Mouse (Mus musculus) intestine, embryonic 14.5 days (tissue): Measurements from ENCODE around the gene Iqsec2. TPM values are rescaled to one million over a fixed set of nuclear protein-coding genes. Genes with fewer than 3 reads are reported as not detected.

Experiments
- ATAC-seq: fragments of 200-750 bp; cut with Nextera tagmentation; replicated peaks from 2 replicates; pipeline ENCODE4 v1.8.0; 2017; ENCODE audit warnings: low read depth, moderate number of reproducible peaks, moderate TSS enrichment, moderate library complexity; ENCODE audit not compliant: low FRiP score, low TSS enrichment
- DNase-seq: peaks from one replicate; pipeline ENCODE4 v3.0.0-alpha.2; 2018; ENCODE audit warnings: low spot score
- H3K27ac ChIP-seq: fragments of 300-500 bp; sonication (generic); 2 replicates; pipeline ENCODE4 v1.5.1; 2014; ENCODE audit warnings: low read depth, mild to moderate bottlenecking, control low read depth
- H3K27me3 ChIP-seq: fragments of 300-500 bp; sonication (generic); replicated peaks from 2 replicates; pipeline ENCODE4 v1.6.1; 2014; ENCODE audit warnings: low read length, control low read depth; ENCODE audit not compliant: control insufficient read depth, insufficient read depth
- H3K36me3 ChIP-seq: fragments of 300-500 bp; sonication (generic); 2 replicates; pipeline ENCODE4 v1.6.1; 2014; ENCODE audit warnings: low read length, control low read depth; ENCODE audit not compliant: control insufficient read depth, insufficient read depth
- H3K4me1 ChIP-seq: fragments of 300-500 bp; sonication (generic); replicated peaks from 2 replicates; pipeline ENCODE4 v1.6.1; 2014; ENCODE audit warnings: low read length, control low read depth, mixed read lengths; ENCODE audit not compliant: control insufficient read depth, insufficient read depth
- H3K4me2 ChIP-seq: fragments of 300-500 bp; sonication (generic); 2 replicates; pipeline ENCODE4 v1.6.1; 2014; ENCODE audit warnings: low read length
- H3K4me3 ChIP-seq: fragments of 300-500 bp; sonication (generic); 2 replicates; pipeline ENCODE4 v1.5.1; 2014; ENCODE audit warnings: low read depth, low read length, control low read depth, mixed read lengths
- H3K9ac ChIP-seq: fragments of 300-500 bp; sonication (generic); 2 replicates; pipeline ENCODE4 v1.6.1; 2014; ENCODE audit warnings: mild to moderate bottlenecking, low read length
- H3K9me3 ChIP-seq: fragments of 300-500 bp; sonication (generic); 2 replicates; pipeline ENCODE4 v1.6.1; 2016; ENCODE audit warnings: low read length, control low read depth; ENCODE audit not compliant: control insufficient read depth
- WGBS: fragments of 180-500 bp; shearing (Covaris S2); extraction: QIAGEN DNeasy Blood & Tissue Kit; methylation state at CpG from one replicate; pipeline ENCODE4 v1.1.7; 2014; 5-methylcytosine and 5-hydroxymethylcytosine counted together
- polyA plus RNA-seq: library from polyadenylated mRNA; unstranded; fragments of >200 nt; fragmentation: Nextera tagmentation; extraction: Ambion mirVana; gene quantifications from 2 replicates; pipeline ENCODE4 v1.2.1, GENCODE M21; 2014

Iqsec2 gene
- polyA plus RNA-seq, 1 experiment from 2014 or later: 3.4 TPM

GRCm38 (mm10) chrX:152147451-152148116 is 3.5 kb downstream of the Iqsec2 start:
- H3K9ac ChIP-seq: no peak overlapping the region
- H3K9me3 ChIP-seq: no peaks in the 10 kb centered on the region
- H3K27ac ChIP-seq: no peak overlapping the region
- ATAC-seq: no peak; the same call in 1 of the 2 replicates
- H3K36me3 ChIP-seq: no peaks in the 10 kb centered on the region
- no peak overlapping the region for H3K4me3 ChIP-seq
- H3K4me1 ChIP-seq: no peaks in the 10 kb centered on the region
- H3K27me3 ChIP-seq: peaks cover 35% of the 10 kb centered on the region
- no peak overlapping the region for H3K4me2 ChIP-seq
- DNase-seq: peak; percentile 70
- WGBS: 35% methylated on average over 5 of the region's 5 CpGs

GRCm38 (mm10) chrX:152148706-152149105 is 4.6 kb downstream of the Iqsec2 start:
- peaks cover 28% of the 10 kb centered on the region for H3K27me3 ChIP-seq
- no peak overlapping the region for H3K4me2 ChIP-seq
- H3K9me3 ChIP-seq: no peaks in the 10 kb centered on the region
- no peaks in the 10 kb centered on the region for H3K4me1 ChIP-seq
- no peak for ATAC-seq
- no peaks in the 10 kb centered on the region for H3K36me3 ChIP-seq
- no peak overlapping the region for H3K27ac ChIP-seq
- no peak for DNase-seq
- H3K4me3 ChIP-seq: no peak overlapping the region
- 74% methylated on average over 5 of the region's 5 CpGs for whole genome bisulfite sequencing
- no peak overlapping the region for H3K9ac ChIP-seq

GRCm38 (mm10) chrX:152151709-152152108 is 7.6 kb downstream of the Iqsec2 start:
- Histone ChIP-seq H3K9ac (no peak overlapping the region), H3K27ac (no peak overlapping the region), H3K4me1 (no peaks in the 10 kb centered on the region), H3K4me2 (no peak overlapping the region), H3K36me3 (no peaks in the 10 kb centered on the region), H3K9me3 (no peaks in the 10 kb centered on the region), H3K27me3 (peaks cover 2% of the 10 kb centered on the region; the same call in 1 of the 2 replicates), H3K4me3 (no peak overlapping the region)
- ATAC-seq (no peak), DNase-seq (peak; percentile 65)
- WGBS: 10% methylated on average over 6 of the region's 6 CpGs

GRCm38 (mm10) chrX:152158294-152158693 is 14.2 kb downstream of the Iqsec2 start:
- DNase-seq: no peak

GRCm38 (mm10) chrX:152161404-152161803 is 17.3 kb downstream of the Iqsec2 start:
- WGBS: 91% methylated on average over 4 of the region's 4 CpGs
- H3K27ac ChIP-seq: no peak overlapping the region
- H3K4me1 ChIP-seq: no peaks in the 10 kb centered on the region
- DNase-seq (no peak), ATAC-seq (no peak)
- H3K27me3 ChIP-seq: peaks cover 17% of the 10 kb centered on the region; the same call in 1 of the 2 replicates
- no peak overlapping the region for H3K4me3 ChIP-seq
- H3K4me2 ChIP-seq: no peak overlapping the region
- H3K36me3 ChIP-seq: no peaks in the 10 kb centered on the region
- no peaks in the 10 kb centered on the region for H3K9me3 ChIP-seq
- no peak overlapping the region for H3K9ac ChIP-seq

More at GRCm38 (mm10) chrX:152158294-152158693, 14.2 kb downstream of the Iqsec2 start:
- no peaks in the 10 kb centered on the region for H3K9me3 ChIP-seq
- ATAC-seq: 0 out of 2 replicates have a peak, but pooled peaks have one; percentile 43
- H3K27ac ChIP-seq: no peak overlapping the region
- no peaks in the 10 kb centered on the region for H3K36me3 ChIP-seq
- no peaks in the 10 kb centered on the region for H3K4me1 ChIP-seq
- WGBS: 56% methylated on average over 3 of the region's 3 CpGs
- no peak overlapping the region for H3K9ac ChIP-seq
- 0 out of 2 replicates have a peak, but pooled peaks cover 12% of the 10 kb centered on the region for H3K27me3 ChIP-seq
- H3K4me3 ChIP-seq: no peak overlapping the region
- no peak overlapping the region for H3K4me2 ChIP-seq

- no peak overlapping the region for H3K4me2 ChIP-seq
- no peak for ATAC-seq
- DNase-seq: no peak
- H3K27me3 ChIP-seq: peaks cover 31% of the 10 kb centered on the region; the same call in 1 of the 2 replicates
- H3K9ac ChIP-seq: no peak overlapping the region
- no peaks in the 10 kb centered on the region for H3K36me3 ChIP-seq
- H3K4me1 ChIP-seq: no peaks in the 10 kb centered on the region
- no peak overlapping the region for H3K27ac ChIP-seq
- no peak overlapping the region for H3K4me3 ChIP-seq
- no peaks in the 10 kb centered on the region for H3K9me3 ChIP-seq
Observed at GRCm38 (mm10) chrX:152164061-152164460, 20.0 kb downstream of the Iqsec2 start.

- ATAC-seq (no peak), DNase-seq (no peak)
- Histone ChIP-seq H3K27me3 (peaks cover 33% of the 10 kb centered on the region; the same call in 1 of the 2 replicates), H3K9me3 (no peaks in the 10 kb centered on the region), H3K27ac (no peak overlapping the region), H3K36me3 (no peaks in the 10 kb centered on the region), H3K4me3 (no peak overlapping the region), H3K4me1 (no peaks in the 10 kb centered on the region), H3K9ac (no peak overlapping the region), H3K4me2 (no peak overlapping the region)
- WGBS: 81% methylated on average over 6 of the region's 6 CpGs
Observed at GRCm38 (mm10) chrX:152166161-152166560, 22.1 kb downstream of the Iqsec2 start.

- no peaks in the 10 kb centered on the region for H3K36me3 ChIP-seq
- no peaks in the 10 kb centered on the region for H3K9me3 ChIP-seq
- H3K4me3 ChIP-seq: no peak overlapping the region
- no peak for ATAC-seq
- peaks cover 32% of the 10 kb centered on the region; the same call in 1 of the 2 replicates for H3K27me3 ChIP-seq
- DNase-seq: no peak
- H3K27ac ChIP-seq: no peak overlapping the region
- no peak overlapping the region for H3K4me2 ChIP-seq
- no peak overlapping the region for H3K9ac ChIP-seq
- H3K4me1 ChIP-seq: no peaks in the 10 kb centered on the region; the same call in 1 of the 2 replicates
- WGBS: 56% methylated on average over 1 of the region's 1 CpGs
Observed at GRCm38 (mm10) chrX:152168521-152168920, 24.5 kb downstream of the Iqsec2 start.
